Mouse (Mus musculus): ENCODE data around the gene Smndc1.

Smndc1 gene

DNA sequence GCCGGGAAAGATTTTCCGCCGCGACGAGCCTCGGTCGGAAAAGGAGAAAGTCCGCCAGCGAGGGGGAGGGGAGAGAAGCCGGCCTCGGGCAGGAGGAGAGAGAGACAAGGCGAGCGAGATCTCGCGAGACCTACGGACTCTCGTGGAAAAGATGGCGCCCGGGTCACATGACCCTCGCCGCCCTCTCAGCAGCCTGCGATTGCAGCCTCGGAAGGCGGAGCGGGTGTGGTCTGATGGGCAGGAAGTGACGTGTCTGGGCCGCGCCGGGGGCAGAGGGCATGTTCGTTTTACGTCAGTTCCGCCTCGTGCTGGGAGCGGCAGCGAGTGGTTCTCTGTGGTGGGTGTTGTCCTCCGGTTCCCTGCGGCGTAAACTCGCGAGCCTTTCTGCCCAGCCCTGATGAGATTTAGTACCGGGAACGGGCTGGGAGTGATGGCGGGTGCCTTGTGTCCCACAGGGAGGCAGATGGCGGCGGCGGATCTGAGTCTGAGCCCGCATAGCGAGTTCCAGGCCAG lies at the start of gene Smndc1:
Smndc1 (minus strand) TSS at position 84 of the 513 bp plus-strand sequence.
- peak; percentile 100 for DNase-seq

DNA sequence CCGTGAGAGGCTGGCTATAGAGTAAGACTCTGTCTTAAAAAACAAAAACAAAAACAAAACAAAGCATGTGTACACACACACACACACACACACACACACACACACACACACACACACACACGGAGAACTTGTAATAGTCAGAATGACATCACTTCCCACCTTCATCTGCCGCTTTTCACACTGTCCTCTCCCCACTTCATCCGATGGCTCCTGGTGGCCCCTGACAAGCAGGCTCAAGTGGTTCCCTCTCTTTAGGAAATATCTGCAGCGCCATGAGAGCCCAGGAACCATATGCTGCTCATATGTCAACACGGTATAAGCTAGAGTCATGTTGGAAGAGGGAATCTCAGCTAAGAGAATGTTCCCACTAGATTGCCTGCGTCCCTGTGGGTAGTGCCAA lies 49.0 kb upstream of the Smndc1 start:
- DNase-seq = no peak

DNA sequence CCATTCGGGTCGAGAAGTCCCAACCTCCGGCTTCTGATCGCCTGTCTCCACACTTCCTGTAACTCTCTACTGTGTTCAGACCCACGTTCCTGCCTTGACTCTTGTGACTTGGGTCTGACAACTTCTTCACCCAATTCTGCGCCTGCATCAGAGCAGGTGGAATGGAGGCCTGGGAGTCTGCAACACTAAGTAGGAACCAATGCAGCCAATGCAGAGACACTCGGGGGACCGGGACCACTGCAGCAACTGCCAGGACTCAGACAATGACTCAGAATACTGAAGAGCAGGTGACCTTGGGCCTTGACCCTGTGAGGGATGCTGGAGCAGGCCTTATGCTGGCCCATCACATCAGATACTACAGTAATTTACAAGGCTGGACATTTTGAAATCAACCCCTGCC lies 47.6 kb upstream of the Smndc1 start:
- DNase-seq = no peak

DNA sequence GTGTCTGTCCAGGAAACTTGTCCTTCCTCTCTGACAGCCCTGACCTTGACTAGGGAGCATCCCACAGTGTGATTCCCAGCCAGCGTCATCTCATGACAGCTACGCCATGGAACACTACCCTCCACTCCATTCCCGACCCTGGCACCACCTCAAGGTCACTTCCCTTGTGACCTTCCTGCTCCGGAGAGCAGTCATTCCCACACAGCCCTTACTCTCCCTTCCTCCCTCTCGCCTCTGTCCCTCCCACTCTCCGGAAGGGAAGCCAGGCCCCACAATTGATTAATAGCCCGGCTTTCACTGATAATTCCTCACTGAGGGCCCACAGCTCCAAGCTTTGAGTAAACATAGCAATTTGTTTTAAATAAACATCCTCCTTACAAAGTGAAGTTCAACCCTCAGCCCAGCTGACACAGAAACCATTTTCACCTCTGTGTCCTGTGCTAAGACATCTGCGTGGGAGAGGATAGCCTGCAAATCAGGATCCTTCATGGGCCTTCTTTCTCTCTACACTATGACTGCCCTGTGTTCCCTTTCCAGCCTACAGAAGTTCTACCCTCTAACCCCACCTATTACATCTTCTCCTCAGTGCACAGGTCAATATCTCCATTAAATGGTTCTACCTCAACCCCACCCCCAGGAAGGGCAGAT lies 47.1 kb upstream of the Smndc1 start:
- DNase-seq = no peak

DNA sequence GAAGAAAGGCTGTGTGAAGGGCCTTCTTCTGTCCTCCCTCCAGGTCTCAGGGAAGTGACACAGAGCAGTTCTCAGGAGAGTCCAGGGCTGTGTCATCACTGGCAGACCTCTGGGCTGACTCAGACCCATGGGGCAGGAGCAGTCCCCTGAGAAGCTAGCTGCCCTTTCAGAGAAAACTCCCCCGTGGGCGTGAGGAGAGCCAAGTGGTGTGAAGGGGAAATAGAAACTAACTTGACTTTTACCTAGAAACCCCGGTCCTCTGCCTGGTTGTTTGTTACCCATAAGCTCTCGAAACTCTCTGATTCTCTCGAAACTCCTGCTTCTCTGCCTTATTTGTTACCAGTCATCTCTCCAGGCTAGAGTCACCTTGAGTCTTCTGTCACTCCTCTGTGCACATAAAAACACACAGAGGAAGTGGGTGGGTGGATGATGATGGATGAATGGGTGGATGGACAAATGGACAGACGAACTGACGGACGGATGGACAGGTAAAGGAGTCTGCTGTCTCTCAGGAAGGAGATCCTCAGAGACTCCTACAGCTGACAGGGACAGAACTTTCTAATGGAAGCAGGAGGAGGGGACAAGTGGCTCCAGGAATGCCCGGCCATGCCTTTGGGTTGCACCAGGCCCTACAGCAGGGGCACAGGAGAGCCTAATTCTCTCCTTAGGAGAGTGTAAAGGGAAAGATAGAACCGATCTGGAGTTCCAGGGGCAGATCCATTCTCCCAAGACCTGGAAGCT lies 43.7 kb upstream of the Smndc1 start:
- DNase-seq = no peak

DNA sequence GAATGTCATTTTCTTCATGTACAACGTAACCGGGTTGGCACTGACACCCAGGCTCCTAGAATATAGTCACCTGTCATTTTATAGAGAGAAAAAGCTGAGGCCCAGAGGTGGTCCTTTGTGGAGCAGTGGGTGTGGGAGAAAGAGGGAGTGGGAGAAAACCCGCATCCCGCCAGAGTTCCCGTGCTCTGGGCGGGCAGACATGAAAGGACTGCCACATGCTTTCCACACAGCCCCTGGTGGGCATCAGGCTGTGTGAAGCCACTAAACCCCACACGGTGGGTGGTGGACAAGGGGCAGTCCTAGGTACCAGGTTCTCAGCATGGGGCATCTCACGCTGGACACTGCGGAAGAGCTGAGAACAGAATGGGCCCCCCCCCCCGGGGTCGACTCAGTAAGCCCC lies 40.6 kb upstream of the Smndc1 start:
- peak; percentile 65 for DNase-seq

DNA sequence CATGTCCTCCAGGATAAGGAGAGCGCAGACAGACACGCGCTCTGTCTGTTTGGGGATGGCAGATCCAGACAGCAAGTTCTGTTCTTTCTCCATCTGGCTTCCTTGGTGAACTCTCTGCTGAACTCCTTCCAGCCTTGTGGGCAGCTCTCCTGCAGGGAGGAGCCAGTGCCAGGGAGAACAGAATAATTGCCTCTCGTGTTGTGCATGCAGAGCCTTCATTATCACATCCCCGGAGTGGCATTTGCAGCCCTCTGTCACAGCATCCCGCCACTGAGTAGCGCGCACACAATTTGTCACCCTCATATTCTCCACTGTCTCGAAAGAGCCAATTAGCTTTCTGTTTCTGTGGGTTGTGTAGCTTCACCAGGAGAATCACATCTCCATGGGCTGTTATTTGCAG lies 40.0 kb upstream of the Smndc1 start:
- DNase-seq = peak; percentile 94

DNA sequence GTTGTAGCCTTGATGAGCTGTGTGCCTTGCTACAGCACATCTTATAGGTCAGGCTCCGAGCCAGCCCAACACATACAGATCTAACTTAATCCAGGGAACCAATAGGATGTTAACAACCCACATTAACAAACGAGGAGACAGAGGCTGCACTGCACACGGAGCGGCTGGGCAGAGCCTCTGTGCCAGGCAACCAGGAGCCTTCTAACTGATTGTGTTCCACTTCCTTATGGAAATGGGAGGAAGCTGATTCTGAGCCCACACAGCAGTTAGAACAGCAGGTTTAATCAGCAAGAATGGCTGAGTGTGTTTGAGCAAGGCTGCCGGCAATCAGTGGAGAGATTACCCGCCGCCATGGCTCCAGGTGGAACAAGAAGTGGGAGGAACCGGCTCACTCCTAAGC lies 37.4 kb upstream of the Smndc1 start:
- DNase-seq = no peak

DNA sequence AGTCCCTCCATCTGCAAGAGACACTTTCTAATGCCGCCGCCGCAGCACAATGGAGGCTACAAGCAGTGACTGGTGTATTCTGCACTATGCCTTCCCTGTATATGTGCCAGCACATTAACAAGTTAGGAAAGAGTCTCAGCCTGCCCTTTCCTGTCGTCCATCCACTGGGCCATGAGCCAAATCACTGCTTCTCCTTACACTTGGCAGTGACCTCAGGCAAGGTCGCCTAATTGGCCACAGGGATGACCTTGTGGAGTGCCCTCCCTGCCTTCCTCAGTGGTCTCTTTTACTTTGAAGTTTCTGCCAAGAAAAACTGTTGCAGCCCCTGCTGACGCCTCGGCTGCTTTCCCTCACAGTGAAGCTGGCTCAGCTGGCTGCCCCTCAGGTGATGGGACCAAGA lies 37.0 kb upstream of the Smndc1 start:
- no peak for DNase-seq

DNA sequence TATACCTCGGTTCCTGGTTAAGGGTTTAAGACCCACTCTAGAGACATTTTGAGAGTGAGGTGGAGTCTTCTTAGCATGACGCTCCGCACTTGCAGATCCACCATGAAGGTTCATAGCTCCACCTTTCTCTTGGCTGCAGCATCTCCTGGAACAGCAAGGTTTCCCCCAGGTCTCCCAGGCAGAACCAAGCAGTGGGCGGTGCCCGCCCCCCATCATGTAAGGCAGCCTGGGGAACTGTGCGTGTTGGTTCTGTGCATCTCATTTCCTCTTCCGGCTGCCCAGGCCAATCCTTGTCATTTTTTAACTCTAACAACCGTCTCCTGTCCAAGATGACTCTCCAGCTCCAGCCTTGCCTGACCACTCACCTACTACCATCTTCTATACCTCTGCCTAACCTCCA lies 35.4 kb upstream of the Smndc1 start:
- DNase-seq = no peak

DNA sequence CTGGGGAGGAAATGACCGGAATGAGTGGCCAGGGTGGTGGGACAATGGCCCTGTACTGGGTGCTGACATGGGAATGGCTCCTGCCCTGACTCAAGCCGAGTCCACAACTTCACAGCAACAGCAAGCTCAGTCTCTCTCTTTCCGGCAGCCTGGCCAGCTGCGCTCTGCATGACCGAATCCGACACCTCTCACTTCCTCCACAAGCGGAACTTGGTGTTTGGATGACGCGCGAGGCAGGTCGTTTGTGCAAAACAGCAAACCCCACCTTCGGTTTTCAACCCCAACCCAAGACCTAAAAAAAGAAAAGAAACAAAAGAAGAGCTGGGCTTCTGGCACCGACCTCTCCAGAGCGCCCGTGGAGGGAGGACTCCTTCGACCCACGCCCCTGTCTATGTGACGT lies 34.3 kb upstream of the Smndc1 start:
- no peak for DNase-seq

DNA sequence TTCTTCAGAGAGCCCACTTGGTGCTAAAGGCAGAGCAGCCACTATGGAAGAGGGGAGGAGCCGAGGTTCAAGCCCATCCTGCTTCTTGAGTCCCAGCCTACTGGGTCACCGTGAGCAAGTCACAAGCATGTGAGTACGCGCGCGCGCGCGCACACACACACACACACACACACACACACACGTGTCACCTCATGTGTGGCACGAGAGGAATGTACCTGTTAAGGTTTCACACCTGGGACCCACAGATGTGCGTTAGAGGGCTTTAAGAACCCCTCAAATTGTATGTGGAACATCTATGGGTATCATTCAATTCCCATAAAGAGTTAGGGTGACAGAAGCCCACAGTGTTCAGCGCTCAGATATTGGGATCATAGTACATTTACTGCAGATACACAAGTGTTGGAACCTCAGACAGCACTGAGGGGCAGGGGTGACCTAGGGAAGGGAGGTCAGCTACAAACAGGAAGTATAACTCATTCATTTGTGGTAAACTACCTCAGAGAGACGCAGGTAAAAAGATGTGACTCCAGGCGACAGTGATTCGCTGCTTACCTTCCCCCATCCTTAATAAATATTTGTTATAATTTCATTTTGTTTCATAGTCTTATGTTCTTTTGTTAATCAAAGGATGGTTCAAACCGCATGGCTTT lies 33.6 kb upstream of the Smndc1 start:
- DNase-seq = no peak

DNA sequence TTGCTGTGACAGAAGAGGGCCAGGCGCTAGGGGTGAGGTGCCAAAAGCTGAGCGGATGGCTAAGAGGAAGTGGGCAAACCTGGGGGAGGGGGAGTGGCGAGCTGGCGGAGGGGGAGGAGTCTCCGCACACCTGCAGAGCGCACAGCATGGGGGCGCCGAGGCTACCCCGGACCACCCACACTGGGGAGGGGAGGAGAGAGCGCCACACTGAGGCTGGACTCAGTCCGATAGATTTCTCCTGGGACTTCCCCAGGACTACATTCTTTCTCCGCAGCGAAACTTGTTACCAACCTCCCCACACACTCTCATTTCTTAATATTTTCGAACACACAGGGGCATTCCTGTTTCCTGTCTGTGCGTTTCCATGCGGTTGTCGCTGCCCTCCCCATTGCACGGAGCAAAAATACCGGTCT lies 33.0 kb upstream of the Smndc1 start:
- no peak for DNase-seq

DNA sequence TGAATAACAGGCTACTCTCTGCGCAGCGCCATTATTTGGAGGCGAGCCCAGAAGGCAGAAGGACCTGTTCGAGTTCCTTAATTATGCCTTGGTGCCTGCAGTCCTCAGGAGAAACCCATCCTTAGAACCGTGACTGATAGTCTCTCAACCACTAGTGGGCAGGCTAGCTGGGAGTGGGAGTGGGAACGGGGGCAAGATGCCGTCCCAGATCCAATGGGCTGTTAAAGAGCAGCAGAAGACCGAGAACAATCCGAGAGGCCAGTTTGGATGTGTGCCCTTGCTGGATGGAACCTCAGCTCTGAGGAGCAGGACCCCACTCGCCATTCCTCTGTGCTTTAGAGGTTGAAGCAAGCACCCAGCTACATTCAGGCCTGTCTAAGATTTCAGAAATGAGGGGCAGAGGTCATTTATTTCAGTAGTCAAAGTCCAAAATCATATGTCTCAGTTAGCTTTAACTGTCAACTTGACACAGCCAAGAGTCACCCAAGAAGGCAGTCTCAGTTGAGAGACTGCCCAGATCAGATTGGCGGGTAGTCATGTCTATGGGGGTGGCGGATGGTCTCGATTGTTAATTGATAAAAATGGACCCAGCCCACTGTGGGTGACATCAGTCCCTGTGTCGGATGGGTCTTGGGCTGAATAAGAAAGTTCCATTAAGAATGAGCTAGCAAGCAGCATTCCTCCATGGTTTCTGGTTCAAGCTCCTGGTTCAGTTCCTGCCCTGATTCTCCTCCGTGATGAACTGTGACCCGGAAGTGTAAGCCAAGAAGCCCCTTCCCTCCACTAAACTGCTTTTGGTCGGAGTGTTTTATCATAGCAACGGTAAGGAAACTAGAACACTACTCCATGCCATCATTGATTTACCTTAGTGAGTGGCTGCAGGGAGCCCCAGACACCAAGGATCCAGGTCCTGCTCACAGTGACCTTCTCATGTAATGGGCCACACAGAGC lies 32.3 kb upstream of the Smndc1 start:
- DNase-seq = no peak

DNA sequence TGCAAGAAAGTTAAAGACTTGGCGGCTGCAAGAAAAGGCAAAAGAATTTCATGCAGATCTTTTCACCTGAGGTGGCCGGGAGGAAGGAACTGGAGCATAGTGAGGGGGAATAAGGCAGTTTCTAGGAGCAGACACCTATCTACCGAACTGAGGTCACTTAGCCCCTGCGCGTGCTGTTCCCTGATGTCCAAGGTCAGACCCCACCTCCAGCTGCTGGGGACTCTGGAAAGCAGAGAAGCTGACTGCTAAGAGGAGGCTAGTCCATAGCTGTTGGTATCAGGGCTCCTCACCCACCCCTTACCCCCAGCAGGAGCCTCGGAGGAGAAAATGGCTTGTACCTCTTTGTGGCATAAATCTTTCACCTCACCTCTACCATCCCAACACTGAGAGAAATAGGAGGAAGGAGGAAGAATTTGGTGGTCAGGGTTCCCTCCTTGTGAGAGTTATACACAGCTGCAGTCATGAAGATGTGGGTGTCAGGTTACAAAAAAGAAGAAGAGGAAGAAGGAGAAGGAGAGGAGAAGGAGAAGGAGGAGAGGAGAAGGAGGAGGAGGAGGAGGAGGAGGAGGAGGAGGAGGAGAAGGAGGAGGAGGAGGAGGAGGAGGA lies 31.3 kb upstream of the Smndc1 start:
- DNase-seq = no peak

DNA sequence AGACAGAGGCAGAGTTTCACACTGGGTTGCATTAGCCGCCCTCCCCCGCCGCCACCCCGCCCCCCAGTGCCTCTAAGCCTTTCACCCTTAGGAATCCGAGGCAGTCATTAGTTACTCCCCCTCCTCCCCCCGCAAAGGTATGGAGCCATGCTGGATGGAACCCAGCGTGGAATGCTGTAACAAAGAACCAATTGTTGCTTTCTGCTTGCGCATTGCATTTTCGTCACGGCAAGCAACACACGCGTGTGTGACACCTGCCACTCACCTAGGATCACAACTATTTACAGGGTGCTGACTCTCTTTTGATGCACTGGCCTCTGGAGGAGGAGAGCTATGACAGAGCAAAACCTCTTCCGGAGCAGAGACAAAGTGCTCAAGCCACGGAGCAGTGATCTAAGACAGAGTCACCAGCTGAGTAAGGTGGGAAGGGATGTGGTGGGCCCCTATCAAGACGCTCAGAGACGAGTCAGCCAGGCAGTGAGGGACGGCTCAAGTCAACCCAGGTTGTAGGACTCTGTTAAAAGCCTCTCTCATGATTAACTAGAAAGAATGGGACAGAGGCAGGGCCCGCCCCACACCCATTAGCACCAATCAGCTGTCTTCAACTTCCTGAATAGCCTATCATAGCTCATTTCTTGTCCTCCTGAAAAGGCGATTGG lies 30.7 kb upstream of the Smndc1 start:
- DNase-seq = peak; percentile 74

DNA sequence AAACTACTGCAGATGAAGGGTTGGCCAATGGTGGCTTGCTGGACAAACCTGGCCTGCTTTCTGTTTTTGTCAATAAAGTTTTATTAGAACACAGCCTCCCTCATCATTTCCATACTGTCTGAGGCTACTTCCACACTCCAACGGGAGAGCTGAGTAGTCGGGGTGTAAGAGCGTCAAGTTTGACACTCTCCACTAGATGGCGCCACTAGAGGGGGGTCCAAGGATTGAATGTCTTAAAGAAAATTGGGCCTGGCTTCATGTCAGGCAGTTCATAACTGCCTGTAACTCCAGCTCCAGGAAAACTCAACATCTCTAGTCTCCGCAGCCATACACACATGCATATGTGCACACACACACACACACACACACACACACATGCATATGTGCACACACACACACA lies 29.5 kb upstream of the Smndc1 start:
- DNase-seq = peak; percentile 72

DNA sequence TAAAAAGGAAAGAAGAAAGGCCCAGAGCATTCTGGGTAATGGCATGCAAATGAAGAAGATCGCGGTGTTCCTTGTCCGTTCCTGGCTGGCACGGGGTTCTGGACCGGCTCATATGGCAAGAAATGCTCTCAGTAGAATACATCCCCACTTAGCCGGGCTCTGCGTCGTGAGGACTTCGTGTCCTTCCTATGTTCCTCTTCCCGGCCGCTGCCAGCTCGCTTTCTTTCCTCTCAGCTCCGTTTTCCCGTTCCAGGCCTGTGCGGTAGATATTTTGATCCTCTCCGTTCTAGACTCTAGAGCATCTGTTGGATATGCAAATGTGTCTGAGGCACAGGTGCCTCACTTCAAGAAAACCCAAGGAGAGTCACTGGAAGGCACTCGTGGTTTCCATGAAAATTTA lies 24.8 kb upstream of the Smndc1 start:
- DNase-seq = no peak

DNA sequence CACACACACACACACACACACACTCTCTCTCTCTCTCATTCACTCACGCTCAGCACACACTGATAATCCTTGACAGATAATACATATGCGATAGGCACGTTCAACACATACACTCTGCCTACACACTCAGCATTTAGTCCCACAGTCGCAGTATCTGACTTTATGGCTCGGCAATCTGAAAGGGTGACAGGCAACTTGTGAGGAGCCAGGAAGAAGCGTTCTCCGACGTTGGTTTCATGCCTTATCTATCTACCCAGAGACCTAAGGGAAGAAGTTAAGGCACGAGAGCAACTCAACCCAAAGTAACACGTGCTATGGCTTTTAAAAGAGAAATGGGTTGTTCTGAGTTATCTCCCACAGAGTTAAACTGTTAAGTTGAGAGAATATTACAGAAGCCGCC lies 24.3 kb upstream of the Smndc1 start:
- no peak for DNase-seq

DNA sequence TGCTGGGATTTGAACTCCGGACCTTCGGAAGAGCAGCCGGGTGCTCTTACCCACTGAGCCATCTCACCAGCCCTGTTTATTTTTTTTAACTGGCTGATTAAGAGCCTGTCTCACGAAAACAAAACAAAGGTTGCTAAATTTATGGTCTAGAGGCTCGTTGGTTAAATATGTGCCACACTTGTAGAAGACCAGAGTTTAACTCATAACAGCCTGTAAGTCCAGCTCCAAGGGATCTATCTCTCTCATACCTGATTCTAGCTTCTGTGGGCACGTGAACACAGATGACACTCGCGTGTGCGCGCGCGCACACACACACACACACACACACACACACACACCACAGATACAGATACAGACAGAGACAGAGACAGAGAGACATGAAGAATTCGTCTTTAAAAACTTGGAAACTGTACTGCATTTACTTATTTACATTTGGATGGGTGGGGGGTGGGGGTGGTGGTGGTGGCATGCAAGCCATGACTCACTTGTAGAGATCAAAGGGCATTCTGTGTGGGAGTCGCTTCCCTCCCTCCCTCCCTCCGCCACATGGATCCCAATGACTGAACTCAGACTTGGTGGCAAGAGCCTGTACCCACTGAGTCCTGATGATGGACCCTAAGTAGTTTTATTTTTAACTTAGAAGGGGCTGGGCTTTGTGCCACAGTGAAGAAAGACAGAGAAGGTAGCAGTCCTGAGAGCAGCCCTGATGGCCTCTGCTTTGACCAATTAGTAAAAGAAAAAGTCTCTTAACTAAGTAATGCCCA lies 23.4 kb upstream of the Smndc1 start:
- no peak for DNase-seq
